Mouse (Mus musculus): ENCODE data around the gene Akna.

Gene Akna

GRCm38 (mm10) chr4:63323275-63323815 lies 79.8 kb downstream of the Akna start:
- DNase-seq (ENCODE audit: low spot score in 2 of 2): no peak

GRCm38 (mm10) chr4:63319566-63319965 lies 83.6 kb downstream of the Akna start:
- DNase-seq (ENCODE audit: low spot score in 2 of 2): peak; percentile 31 to 74
